Mouse (Mus musculus) right cerebral cortex, postnatal 4 days (tissue): Measurements from ENCODE around the gene Traf3ip1.

Source experiments
- DNase-seq: peaks from one replicate; pipeline ENCODE4 v3.0.0-alpha.2; 2022

The Traf3ip1 gene

DNA sequence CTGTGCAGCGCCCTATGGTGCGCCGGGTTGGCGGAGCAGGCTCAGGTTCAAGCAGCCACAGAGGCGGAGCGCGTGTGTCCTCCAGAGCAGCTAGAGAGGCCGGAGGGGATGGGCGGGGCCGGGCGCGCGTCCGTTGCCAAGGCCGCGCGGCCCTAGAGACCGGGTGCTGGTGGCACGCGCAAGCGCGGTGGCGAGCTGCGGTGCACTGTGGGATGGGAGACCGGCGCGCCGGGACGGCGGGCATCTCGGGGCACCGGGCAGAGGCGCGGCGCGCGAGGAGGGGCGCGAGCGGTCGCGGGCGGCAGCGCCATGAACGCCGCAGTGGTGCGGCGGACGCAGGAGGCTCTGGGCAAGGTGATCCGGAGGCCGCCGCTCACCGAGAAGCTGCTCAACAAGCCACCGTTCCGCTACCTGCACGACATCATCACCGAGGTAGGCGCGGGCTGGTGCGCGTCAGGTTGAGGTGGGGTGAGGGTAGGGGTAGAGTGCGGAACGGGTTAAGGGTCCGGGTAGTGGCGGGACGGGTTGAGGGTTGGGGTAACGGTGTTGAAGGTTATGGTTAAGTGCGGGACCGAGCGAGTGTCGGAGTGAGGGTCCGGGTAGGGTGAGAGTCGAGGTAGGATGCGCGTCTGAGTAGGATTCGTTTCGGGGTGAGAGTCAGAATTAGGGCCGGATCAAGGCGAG, at the start of gene Traf3ip1:
Gene Traf3ip1, plus strand, starts transcription at position 191 of the 684 bp plus-strand sequence.
- DNase-seq = peak; percentile 95

DNA sequence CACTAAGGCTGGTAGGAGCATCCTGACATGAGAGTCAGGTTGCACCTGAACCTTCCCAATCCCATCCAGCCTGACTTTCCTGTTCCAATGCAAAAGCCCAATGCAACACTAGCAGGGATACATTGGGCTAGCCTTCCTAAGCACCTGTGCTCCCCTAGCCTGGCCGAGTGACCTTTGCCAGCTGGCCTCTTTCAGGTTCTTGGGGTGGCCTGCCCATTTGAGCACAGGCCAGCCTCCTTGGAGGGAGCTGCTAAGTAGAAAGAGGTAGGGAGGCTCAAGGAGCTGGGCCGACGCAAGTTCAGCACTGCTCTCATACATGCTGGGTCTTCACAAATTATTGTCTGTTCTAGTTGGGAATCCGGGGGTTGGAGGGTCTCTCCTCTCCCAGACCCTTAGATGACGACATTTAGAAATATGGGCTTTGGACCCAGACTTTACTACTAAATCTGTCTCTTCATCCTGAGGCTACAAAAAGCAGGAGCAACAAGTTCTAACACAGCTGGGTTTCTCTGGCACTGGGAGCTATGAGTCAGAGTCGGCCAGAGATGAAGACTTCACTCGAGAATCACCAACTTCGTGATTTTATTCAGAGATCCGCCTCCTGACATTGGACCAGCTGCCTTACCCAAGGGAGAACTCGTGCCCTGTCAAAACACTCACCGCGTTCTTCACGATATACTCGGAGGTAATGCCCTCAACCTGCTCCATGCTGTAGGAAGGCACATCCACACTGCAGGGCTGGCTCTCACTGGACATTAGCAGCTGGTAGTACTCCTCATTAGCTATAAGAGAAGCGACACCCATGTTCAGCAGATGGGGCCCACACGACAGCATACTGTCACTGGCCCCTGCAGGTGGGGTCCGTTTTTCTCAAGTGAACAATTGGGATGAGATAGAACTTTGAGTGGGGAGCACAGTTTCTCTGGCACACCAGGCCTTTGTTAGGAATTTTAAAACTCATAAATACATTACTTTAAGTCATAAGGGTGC, 49.3 kb upstream of the Traf3ip1 start:
- no peak for DNase-seq

DNA sequence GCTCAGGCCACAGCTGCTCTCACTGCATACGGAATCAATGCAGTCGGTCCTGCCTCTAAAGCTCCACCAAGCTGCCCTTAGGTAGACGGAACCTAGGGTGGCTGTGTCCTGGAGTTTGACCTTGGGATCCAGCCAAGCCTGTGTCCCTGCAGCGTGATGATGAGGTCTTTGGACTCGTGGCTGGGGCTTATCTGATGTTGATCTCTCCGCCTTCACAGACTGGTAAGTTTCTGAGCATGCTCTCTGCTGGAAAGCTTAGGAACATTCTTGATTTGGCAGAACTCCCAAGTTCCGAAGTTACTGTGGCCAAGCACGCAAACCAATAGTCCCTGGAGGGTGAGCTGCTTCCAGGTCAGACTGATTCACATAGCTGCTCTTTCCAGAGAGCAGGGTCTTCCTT, 48.4 kb upstream of the Traf3ip1 start:
- no peak for DNase-seq

DNA sequence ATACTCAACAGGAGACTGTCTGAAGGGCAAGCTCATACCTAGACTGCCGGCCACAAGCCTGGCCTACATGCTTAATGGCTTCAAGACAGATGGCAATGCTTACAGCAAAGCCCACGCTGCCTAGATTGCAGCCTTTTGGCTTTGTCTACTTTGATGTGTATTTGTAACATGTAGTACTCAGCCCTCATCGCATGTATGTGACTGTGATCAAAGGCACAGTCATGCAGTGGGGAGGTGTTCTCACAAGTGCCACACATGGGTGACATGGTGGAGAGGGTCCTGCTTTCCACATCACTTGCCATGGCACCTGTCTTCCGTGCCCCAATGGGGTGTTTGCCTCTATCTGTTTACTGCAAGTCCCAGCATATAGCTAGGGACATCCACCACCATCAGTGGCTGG, 47.9 kb upstream of the Traf3ip1 start:
- DNase-seq = no peak

DNA sequence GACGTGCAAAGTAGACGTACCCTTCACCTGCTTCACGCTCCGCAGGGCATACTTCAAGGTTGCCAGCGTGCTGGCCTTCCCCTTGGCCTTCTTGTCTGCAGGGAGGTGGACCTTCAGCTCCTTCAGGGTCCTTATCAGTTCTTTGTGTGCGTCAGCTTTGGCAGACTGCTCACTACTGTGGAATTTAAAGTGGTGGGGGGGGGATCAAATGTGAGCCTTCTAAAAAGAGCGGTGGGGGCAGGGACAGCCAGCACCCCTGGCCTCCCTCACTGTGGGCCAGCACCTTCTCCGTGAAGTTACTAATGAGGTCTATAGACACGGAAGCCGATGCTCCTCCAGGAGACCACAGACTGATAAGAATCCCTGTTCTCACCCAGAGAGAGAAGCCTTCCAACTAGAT, 45.8 kb upstream of the Traf3ip1 start:
- no peak for DNase-seq

DNA sequence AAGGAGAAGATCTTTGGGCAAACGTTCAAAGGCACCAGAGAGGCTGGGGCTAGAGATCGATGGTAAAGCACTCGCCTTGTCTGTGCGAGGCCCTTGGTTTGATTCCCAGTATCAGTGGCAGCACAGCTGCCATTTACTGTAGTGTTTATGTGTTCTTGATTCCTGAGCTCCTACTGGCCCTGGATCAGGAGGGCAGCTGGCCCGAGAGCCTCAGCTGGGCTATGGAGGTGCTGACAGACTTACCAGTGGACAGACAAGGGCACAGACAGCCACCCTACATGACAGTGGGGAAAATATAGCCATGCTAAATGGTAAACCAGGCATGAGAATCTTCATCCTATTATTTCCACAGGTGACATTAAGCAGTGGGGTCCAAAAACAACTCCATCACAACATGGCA, 43.6 kb upstream of the Traf3ip1 start:
- no peak for DNase-seq

DNA sequence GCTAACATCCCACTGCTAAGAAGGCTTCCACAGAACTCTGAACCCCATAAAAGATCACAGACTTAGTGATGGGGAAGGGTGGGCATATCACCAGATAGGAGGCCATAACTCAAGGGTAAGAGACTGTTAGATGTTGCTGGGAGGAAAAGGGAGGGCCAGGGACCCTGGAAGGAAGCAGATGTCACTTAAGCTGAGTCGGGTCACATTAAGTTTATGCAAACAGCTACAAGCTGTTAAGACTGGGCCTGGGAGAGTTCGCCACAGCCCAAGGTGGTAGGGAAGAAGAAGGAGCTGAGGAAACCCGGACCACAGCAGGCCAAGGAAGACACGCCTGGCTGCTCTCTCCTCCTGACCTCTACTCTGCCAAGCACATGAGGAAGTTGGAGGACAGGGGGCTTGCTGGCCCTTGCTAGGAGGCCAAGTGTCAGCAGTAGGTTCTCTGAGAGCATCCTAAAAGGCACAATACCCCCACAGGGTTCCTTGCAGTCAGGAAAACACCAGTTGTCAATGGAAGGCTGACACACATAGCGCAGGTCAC, 42.8 kb upstream of the Traf3ip1 start:
- no peak for DNase-seq

DNA sequence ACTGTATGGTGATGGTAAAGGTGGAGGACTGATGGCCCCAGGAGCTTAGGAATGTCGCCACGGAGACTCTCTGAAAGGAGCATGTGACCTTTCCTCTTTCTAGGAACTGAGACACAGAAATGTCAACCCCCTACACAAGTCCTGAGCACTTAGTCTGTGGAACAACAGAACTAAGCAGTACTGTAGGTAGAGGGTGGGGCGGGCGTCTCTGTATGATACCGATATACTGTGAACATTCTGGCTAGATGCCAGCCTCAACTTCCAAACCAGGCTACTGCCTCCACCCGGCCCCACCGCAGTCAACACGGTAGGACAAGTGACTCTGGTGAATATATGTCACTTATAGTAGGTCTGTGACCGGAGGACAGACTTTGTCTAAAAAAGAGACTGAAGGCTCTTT, 40.5 kb upstream of the Traf3ip1 start:
- DNase-seq = no peak

DNA sequence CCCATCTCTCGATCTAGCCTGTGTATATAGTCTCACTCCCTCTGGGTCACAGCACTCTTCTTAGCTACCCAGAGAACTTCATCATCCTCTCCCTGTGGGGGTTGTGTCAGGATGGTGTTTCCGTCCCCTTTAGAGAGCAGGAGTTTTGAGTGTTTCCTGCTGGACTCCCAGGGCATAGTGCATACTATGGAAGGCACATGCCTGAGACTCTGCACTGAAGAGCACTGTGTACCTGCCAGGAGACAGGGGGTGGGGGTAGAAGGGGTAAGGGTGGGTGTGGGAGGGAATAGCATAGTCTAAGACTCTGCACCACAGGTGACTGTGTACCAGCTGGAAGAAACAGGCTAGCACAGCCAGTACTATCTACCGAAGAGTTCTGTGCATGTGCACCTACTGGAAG, 40.1 kb upstream of the Traf3ip1 start:
- DNase-seq = no peak

DNA sequence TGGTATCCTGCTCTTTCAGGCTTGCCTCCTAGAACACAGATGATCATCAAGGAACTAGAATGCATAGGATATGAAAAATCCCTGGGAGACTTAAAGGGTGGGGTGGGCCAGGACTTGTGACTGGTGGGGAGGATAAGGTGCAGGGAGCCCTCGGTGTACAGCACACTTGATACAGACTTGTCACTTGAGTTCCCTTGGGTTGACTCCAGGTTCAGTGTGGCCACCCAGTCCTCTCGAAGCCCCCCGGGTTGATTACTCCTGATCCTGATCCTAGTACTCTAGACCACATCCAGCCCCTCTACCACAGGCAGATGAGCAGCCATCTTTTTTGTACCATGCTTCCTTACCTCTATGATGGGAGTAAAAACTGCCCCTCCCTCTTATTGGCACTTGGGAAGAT, 39.5 kb upstream of the Traf3ip1 start:
- no peak for DNase-seq

DNA sequence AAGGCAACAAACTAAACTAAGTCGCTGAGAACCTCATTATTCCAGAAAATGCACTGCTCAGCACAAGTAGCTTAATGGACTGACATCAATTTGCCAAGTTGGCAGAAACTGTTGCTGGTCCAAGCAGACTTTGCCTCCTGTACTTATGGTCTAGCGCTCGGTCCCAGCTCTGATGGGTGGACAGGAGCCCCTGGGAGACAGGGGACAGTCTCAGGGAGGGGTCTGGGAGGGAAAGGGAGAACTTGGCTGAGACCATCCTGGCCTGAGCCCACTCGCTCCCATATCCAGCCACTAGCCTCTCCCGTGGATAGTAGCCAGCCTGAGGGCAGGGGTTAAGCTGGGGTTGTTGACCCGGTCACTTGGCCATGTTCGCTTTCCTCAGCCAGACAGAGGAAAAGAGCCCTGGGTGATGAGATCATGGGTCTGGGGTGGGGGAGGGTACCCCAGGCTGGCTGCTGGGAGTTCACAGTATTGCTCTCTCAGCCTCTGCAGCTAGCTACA, 38.7 kb upstream of the Traf3ip1 start:
- DNase-seq = no peak

DNA sequence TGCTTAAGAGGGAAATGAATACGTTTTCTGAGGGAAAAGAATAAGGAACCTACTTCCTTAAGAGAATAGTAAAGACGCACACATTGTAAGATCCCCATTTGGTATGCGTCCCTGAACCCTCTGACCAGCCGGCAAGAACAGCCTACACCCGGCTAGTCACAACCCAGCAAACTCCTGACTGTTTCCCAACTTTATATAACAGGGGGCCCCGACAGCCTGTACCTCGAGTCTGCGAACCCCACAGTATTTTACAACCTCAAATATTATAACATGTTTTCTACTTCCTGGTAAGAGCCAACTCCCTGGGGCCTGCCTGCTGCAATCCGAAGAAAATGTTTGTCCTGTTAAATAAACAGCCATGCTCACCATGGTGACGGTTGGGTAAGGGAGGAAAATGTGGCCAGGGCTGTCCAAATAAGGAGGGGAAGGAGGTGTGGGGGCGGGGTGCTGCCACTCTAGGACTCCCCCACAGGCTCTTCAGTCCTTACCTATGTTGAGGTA, 38.1 kb upstream of the Traf3ip1 start:
- peak; percentile 31 for DNase-seq

DNA sequence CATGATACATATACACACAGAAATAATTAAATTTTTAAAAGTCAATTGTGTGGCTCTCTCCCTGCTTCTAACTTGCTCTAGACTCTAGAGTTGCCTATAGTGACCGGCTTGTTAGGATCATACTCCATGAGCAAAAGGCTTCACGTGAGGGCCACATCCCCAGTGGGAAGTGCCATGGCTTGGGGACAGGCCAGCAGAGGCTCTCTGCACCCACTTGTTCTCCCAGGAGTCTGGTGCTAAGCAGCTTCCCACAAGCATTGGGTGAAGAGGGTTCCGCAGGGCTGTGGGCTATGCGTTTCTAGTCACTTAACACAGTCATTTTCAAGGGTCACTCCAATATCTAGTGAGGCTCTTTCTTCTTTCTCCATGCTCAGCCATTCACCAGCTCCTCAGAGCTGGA, 37.3 kb upstream of the Traf3ip1 start:
- no peak for DNase-seq

DNA sequence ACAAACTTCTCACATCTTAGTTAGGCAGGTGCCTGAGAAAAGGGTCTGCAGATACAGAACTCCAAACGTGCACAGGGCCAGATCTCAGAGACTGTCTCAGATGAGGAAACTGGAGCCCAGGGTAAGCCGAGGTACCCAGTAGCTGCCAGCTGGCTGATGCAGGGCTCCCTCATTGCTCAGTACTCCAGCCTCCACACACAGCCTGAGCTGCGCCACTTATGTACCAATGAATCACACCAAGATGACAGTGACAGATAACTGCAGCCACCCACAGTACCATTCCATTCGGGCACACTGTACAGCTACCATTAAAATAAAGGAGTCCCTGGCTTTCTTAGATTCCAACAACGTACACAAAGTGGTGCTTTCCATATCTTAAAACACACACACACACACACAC, 36.7 kb upstream of the Traf3ip1 start:
- DNase-seq = no peak

DNA sequence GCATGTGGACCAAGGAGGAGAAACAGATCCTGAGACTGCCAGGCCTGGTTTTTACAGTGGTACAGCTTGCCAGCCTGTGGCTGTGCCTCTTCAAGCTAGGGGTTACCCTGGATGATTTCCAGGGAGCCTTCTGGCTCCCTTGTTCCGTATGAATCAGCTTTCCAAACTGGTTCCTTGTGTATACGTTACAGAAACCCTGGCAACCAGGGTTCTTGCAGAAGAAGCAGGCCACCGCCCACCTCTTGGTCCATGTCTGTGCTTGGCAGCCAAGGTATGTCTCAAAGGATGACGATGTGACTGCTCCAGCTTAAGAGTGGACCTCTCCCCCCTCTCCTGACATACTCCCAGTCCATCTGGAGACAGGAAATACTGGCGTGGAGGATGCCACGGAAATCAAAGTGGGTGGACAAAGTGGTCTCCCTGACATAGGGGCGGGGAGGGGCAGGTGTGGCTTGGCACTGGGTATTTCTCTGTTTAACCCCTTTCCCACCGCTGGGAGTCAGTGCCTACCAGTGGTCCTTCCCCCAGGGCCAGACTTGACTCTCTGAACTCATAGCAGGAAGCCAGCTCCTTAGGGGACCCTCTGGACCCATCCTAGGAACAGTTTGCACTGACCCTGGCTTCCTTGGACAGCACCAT, 36.1 kb upstream of the Traf3ip1 start:
- DNase-seq = peak; percentile 21

DNA sequence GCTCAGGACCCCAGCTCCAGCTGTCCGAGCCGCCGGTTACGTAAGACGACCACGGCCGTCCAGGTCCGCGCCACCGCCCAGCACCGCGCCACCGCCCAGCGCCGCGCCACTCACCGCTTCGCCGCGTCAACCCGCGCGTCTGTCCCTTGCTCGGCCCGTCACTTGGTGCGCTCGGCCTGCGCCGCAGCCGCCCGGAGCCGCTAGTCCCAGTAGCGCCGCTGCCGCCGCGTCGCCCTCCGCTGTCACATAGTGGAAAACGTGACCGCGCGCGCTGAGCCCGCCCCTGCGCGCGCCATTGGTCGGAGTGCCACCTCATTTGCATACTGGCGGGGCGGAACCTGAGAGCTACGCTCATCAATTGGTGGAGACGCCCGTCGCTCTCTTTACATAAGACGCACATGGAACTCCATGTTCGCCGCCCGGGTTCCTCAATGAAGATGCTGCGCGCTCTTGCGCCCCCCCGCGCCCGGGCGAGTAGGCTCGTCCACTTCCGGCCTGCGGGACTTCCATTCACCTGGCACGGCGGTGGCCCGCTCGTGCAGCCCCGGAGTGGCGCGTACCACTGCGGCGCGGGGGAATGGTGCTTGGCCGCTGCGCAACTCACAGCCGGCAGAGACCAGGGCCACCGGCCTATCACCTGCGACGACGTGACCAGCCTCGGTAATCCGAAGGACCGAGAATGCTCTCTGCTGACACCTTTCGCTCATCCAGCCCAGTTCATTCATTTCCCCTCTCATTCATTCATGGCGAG, 35.2 kb upstream of the Traf3ip1 start, which contains the start of gene Per2:
Gene Per2, minus strand, starts transcription at position 266 of the 751 bp plus-strand sequence.
- peak; percentile 99 for DNase-seq

DNA sequence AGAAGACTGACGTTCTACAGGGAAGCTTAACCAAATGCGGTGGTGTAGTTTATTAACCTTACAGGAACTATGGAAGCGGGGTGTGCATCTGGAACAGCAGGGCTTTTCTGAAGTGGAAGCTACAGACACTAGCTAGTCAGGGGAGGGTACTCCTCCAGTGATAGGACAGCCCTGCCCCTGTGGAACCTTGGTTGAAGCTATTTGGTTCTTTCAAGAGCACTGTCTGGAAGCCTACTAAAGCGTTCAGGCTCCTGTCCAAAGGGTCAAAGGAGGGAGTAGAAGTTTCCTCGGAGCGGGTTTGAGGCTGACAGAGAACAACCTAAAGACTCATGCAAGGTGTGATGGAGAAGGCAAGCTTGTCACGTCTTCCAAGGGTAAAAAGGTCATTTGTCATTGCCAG, 34.4 kb upstream of the Traf3ip1 start:
- no peak for DNase-seq

DNA sequence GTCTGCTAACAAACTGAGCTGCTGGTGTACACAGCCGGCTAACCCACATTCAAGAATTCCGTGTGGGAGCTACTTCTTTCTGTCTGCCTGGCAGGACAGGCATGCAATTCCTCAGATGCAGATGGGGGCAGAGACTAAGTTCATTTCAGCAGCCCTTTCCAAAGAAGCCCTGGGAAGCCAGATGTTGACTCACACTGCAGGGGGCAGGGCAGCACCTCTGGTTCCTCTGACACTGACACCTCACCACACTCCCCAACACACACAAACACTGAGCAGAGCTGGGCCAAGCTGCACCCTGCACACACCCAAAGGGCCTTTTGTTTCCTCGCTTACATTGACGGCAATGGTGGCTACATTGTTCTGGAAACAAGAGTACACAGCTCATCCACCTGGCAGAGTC, 33.9 kb upstream of the Traf3ip1 start:
- no peak for DNase-seq

DNA sequence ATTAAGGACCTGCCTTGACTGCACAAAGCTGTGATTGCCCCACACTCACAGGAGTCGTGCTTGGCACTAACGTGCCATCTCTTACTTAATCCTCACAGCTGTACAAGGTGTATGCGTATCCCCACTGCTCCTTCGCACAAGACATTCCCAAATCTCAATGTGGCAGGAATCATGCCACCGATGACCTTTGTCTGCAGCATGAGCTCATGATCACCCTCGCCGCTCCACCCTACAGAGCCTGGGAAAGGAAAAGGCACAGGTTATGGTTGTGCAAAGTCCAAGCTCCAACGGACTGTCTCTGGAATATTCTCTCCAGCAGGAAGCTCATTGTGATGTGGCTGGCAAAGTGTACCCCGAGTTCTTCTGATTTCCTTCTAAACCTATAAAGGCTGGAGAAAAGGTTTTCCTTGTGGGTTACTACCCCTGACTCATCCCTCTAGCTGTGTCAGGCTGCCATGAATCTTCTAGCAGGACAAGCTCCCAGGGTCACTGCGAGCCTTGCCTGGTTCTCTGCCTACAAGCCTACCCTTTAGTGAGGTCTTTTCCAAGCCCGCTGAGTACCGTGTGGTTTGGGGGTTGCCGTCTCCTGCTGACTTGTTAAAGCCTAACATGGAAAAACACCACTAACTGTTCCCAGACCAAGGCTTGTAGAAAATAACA, 31.0 kb upstream of the Traf3ip1 start:
- no peak for DNase-seq

DNA sequence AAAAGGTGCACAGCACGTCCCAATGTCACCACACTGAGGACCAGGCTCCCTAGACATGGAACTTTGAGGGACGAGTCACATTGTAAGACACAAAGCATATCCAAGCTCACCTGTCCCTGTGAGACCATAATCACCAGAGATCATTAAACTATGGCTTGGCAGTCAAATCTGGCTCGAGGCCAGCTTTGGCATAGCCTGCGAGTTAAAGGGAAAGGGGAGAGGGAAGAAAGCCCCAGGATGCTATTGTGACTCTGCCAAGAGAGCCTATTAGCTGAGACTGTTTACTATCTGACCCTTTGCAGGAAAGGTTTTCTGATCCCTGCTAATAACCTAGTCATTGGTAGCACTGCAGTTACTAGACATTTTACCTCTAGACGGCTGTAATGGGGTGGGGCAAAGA, 30.0 kb upstream of the Traf3ip1 start:
- no peak for DNase-seq

DNA sequence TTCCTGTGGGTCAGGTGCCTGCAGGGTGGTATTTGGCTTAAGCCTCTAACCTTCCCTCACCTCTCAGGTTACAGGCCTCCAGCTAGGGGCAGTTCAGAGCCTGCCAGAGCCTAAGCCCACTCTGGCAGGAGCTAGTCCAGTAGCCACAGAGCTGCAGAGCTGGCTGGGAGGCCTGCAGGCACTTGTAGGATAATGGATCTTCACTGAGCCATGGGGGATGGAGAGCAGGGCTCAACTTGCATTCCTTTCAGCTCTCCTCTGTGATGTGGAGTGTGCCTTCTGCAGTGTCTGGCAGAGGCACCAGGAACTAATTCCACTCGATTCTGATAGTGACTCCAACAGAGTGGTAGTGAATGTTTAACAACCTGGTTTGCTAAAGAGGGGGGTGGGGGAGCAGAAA, 29.2 kb upstream of the Traf3ip1 start:
- DNase-seq = no peak

DNA sequence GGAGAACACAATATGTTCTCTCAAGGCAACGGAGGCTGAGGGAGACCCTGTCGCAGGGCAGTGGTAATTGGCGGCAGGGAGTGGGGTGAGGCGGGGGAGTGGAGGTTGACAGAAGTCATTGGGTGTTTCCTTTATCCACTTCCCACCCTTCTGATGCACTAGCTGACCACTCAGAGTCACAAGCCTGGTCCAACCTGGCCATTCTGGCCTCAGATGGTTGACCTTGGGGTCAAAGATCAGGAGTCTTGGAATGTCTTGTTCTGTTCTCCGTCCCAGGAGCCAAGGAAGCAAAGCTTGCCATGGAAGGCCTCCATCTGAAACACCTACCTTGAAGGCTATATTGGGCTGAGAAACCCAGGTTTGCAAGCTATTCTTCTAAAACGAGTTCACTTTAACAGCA, 28.3 kb upstream of the Traf3ip1 start:
- no peak for DNase-seq
